Mouse (Mus musculus): ENCODE results near the gene Inmt. TPM values are rescaled to one million over a fixed set of nuclear protein-coding genes. Genes with fewer than 3 reads are reported as not detected.

The Inmt gene
- total and polyA plus RNA-seq, 3 experiments = not detected

DNA sequence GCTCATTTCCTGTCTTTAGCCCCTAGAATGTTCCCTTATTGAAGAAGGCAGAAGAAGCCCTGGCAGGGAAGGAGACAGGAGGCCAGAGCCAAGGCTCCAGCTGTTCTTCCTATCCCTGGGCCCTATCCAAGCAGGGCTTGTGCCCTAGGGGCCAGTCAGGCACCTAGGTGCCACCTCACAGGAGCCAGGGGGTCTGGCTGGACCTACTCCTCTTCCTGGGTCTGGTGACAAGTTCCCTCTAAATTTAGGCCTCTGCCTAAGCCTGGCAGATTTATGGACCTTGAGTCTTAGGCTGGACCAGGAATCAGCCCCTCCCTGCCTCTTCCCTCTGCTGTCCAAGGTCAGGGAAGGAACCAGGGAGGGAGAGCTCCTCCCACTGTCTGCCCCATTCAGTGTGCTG lies 46.5 kb downstream of the Inmt start:
- Histone ChIP-seq H3K9ac (ENCODE audit: insufficient read depth, low read depth) (no peak overlapping the region), H3K27me3 (replicated peaks) (peaks cover 46% of the 10 kb centered on the region), H3K79me2 (replicated peaks; ENCODE audit: control insufficient read depth, extremely low read depth, insufficient read depth, poor library complexity, severe bottlenecking) (no peaks in the 10 kb centered on the region), H3K27ac (ENCODE audit: insufficient read depth, low read depth) (no peak overlapping the region), H3K4me1 (ENCODE audit: control insufficient read depth in 1 of 2, insufficient read depth in 2 of 2) (no peaks in the 10 kb centered on the region), H3K4me2 (ENCODE audit: insufficient read depth, low read depth, poor library complexity, severe bottlenecking) (no peak overlapping the region), H3K4me3 (replicated peaks in 1 of 3; ENCODE audit: low read depth in 2 of 3, low read length in 2 of 3, poor library complexity in 1 of 3) (no peak overlapping the region), H3K9me3 (replicated peaks; ENCODE audit: low read length) (no peaks in the 10 kb centered on the region), H3K36me3 (replicated peaks in 1 of 2; ENCODE audit: control insufficient read depth in 1 of 2, insufficient read depth in 1 of 2, low read length in 1 of 2) (no peaks in the 10 kb centered on the region)
- dilution Hi-C loops (cut with MboI; ENCODE audit: extremely low pct_ligation_motif_present, extremely low pct_unique_long_range_greater_than_20kb, low sequenced_read_pairs) = no loop called here
- no peak for TF ChIP-seq ZC3H11A (IDR thresholded peaks at IDR 0.05; ENCODE audit: low read depth, low read length)
- no peak for TF ChIP-seq RCOR1 (conservative IDR thresholded peaks at IDR 0.05; ENCODE audit: low read depth, low read length)
- TF ChIP-seq GABPA (IDR thresholded peaks at IDR 0.05; ENCODE audit: insufficient replicate concordance, low read depth, low read length) = no peak
- no peak for TF ChIP-seq E2F4 (IDR thresholded peaks at IDR 0.05; ENCODE audit: insufficient replicate concordance, low read depth, low read length)
- no peak for TF ChIP-seq UBTF (IDR thresholded peaks at IDR 0.05; ENCODE audit: low read depth, low read length)
- TF ChIP-seq CHD1 (IDR thresholded peaks at IDR 0.05; ENCODE audit: low read depth, low read length) = no peak
- TF ChIP-seq SMC3 (IDR thresholded peaks at IDR 0.05; ENCODE audit: low read depth, low read length) = no peak
- DNase-seq (ENCODE audit: extremely low read depth) = no peak
- in situ Hi-C loops (cut with MboI; ENCODE audit: low pct_ligation_motif_present, low pct_unique_long_range_greater_than_20kb, low sequenced_read_pairs) = no loop called here

DNA sequence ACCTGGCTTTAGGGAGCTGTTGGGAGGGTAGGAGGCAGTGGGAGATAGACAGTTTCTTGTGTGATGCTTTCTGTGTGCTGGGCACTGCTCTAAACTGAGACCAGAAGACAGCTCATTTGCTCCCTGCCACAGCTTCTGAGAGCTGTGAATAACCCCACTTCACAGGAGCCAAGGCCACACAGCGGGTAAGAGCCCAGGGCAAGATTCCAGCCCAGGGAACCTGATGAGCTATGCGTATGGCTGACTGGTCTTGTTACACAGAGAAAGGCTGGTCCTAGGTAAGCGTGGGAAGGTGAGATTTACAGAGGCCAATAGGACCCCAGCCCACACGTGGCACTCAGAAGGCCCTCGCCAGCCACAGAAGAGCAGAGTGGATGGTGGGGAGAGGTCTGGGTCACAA lies 48.3 kb downstream of the Inmt start:
- TF ChIP-seq CHD1 (IDR thresholded peaks at IDR 0.05; ENCODE audit: low read depth, low read length) (no peak), SIN3A (IDR thresholded peaks at IDR 0.05; ENCODE audit: low read length) (no peak), MXI1 (IDR thresholded peaks at IDR 0.05; ENCODE audit: low read depth, low read length) (no peak), MYC (IDR thresholded peaks at IDR 0.05; ENCODE audit: low read depth, low read length) (no peak), ZC3H11A (IDR thresholded peaks at IDR 0.05; ENCODE audit: low read depth, low read length) (no peak), NRF1 (IDR thresholded peaks at IDR 0.05; ENCODE audit: low read depth, low read length) (no peak), POLR2A (IDR thresholded peaks at IDR 0.05; ENCODE audit: low read depth, low read length) (no peak)
- H3K27ac ChIP-seq (ENCODE audit: insufficient read depth, low read depth) = no peak overlapping the region
- no peaks in the 10 kb centered on the region for H3K36me3 ChIP-seq (replicated peaks in 1 of 2; ENCODE audit: control insufficient read depth in 1 of 2, insufficient read depth in 1 of 2, low read length in 1 of 2)
- H3K4me1 ChIP-seq (ENCODE audit: control insufficient read depth in 1 of 2, insufficient read depth in 2 of 2) = peaks cover 0 to 2% of the 10 kb centered on the region in 2 experiments; a peak in 1 of 4 replicates
- H3K4me3 ChIP-seq (replicated peaks in 1 of 3; ENCODE audit: low read depth in 2 of 3, low read length in 2 of 3, poor library complexity in 1 of 3) = no peak overlapping the region
- H3K9ac ChIP-seq (ENCODE audit: insufficient read depth, low read depth) = no peak overlapping the region
- in situ Hi-C loops (cut with MboI; ENCODE audit: low pct_ligation_motif_present, low pct_unique_long_range_greater_than_20kb, low sequenced_read_pairs) = no loop called here
- dilution Hi-C loops (cut with MboI; ENCODE audit: extremely low pct_ligation_motif_present, extremely low pct_unique_long_range_greater_than_20kb, low sequenced_read_pairs) = no loop called here
- no peaks in the 10 kb centered on the region for H3K79me2 ChIP-seq (replicated peaks; ENCODE audit: control insufficient read depth, extremely low read depth, insufficient read depth, poor library complexity, severe bottlenecking)
- DNase-seq (ENCODE audit: extremely low read depth) = no peak
- H3K9me3 ChIP-seq (replicated peaks; ENCODE audit: low read length) = no peaks in the 10 kb centered on the region
- peaks cover 33% of the 10 kb centered on the region for H3K27me3 ChIP-seq (replicated peaks)
- H3K4me2 ChIP-seq (ENCODE audit: insufficient read depth, low read depth, poor library complexity, severe bottlenecking) = no peak overlapping the region

DNA sequence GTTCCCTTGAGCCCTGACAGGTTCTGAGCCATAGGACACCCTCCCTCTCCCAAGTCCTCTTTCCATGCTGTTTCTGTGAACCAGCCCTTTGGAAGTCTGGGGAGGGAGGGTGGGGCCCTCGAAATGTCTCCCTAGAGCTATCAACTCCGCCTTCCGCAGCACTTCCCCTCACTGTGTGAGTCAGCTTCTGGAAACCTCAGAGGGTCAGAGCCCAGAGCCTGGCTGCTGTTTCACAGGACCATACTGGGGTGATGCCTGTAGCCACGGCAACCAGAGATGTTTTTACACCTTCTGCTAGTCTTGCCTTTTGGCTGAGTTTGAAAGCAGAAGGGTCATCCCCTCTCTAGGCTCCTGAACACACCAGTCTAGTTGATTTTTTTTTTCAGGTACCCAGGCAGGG lies 51.8 kb downstream of the Inmt start:
- peak; percentile 23 for DNase-seq (ENCODE audit: extremely low read depth)
- H3K9ac ChIP-seq (ENCODE audit: insufficient read depth, low read depth) = no peak overlapping the region
- H3K27me3 ChIP-seq (replicated peaks) = peaks cover 33% of the 10 kb centered on the region
- no peak overlapping the region for H3K4me2 ChIP-seq (ENCODE audit: insufficient read depth, low read depth, poor library complexity, severe bottlenecking)
- peaks cover 0 to 2% of the 10 kb centered on the region in 2 experiments; a peak in 1 of 4 replicates for H3K4me1 ChIP-seq (ENCODE audit: control insufficient read depth in 1 of 2, insufficient read depth in 2 of 2)
- dilution Hi-C loops (cut with MboI; ENCODE audit: extremely low pct_ligation_motif_present, extremely low pct_unique_long_range_greater_than_20kb, low sequenced_read_pairs) = no loop called here
- no peak overlapping the region for H3K4me3 ChIP-seq (replicated peaks in 1 of 3; ENCODE audit: low read depth in 2 of 3, low read length in 2 of 3, poor library complexity in 1 of 3)
- in situ Hi-C loops (cut with MboI; ENCODE audit: low pct_ligation_motif_present, low pct_unique_long_range_greater_than_20kb, low sequenced_read_pairs) = no loop called here
- H3K36me3 ChIP-seq (replicated peaks in 1 of 2; ENCODE audit: control insufficient read depth in 1 of 2, insufficient read depth in 1 of 2, low read length in 1 of 2) = no peaks in the 10 kb centered on the region
- H3K9me3 ChIP-seq (replicated peaks; ENCODE audit: low read length) = no peaks in the 10 kb centered on the region
- H3K27ac ChIP-seq (ENCODE audit: insufficient read depth, low read depth) = no peak overlapping the region
- TF ChIP-seq TBP (conservative IDR thresholded peaks at IDR 0.05; ENCODE audit: low read depth, low read length) (no peak), ZMIZ1 (IDR thresholded peaks at IDR 0.05; ENCODE audit: low read depth, low read length) (no peak), MAZ (IDR thresholded peaks at IDR 0.05; ENCODE audit: low read depth, low read length) (no peak), GABPA (IDR thresholded peaks at IDR 0.05; ENCODE audit: insufficient replicate concordance, low read depth, low read length) (no peak)
- no peaks in the 10 kb centered on the region for H3K79me2 ChIP-seq (replicated peaks; ENCODE audit: control insufficient read depth, extremely low read depth, insufficient read depth, poor library complexity, severe bottlenecking)

Other genes starting within 250 kb of the Inmt start
- gene Nod1, start 202.4 kb downstream of the Inmt start, total RNA-seq (2012; rRNA removed) = 0.08 and 0.30 TPM in 2 replicates
- 0.41 and 0.46 TPM in 2 replicates for gene Nod1, start 202.4 kb downstream of the Inmt start, total RNA-seq (2014; rRNA removed)
- 0.29 and 0.40 TPM in 2 replicates for gene Nod1, start 202.4 kb downstream of the Inmt start, polyA plus RNA-seq (2012; ENCODE audit: insufficient read length, low read depth)
- gene Ggct, start 182.1 kb downstream of the Inmt start, total RNA-seq (2012; rRNA removed) = 9.8 and 12.3 TPM in 2 replicates
- gene Ggct, start 182.1 kb downstream of the Inmt start, total RNA-seq (2014; rRNA removed) = 12.0 and 12.7 TPM in 2 replicates
- 24.5 and 31.8 TPM in 2 replicates for gene Ggct, start 182.1 kb downstream of the Inmt start, polyA plus RNA-seq (2012; ENCODE audit: insufficient read length, low read depth)
- gene Gars, start 137.0 kb downstream of the Inmt start, total RNA-seq (2012; rRNA removed) = 238 and 329 TPM in 2 replicates
- 432 and 457 TPM in 2 replicates for gene Gars, start 137.0 kb downstream of the Inmt start, total RNA-seq (2014; rRNA removed)
- 341 and 354 TPM in 2 replicates for gene Gars, start 137.0 kb downstream of the Inmt start, polyA plus RNA-seq (2012; ENCODE audit: insufficient read length, low read depth)
- not detected in 2 replicates for gene Crhr2, start 42.0 kb downstream of the Inmt start, total RNA-seq (2012; rRNA removed)
- not detected in 2 replicates for gene Crhr2, start 42.0 kb downstream of the Inmt start, total RNA-seq (2014; rRNA removed)
- gene Crhr2, start 42.0 kb downstream of the Inmt start, polyA plus RNA-seq (2012; ENCODE audit: insufficient read length, low read depth) = not detected in 2 replicates
- not detected in 2 replicates for gene Mindy4, start 28.3 kb upstream of the Inmt start, total RNA-seq (2012; rRNA removed)
- gene Mindy4, start 28.3 kb upstream of the Inmt start, total RNA-seq (2014; rRNA removed) = not detected in 2 replicates
- gene Mindy4, start 28.3 kb upstream of the Inmt start, polyA plus RNA-seq (2012; ENCODE audit: insufficient read length, low read depth) = not detected in 2 replicates
- gene Aqp1, start 161.4 kb upstream of the Inmt start, total RNA-seq (2012; rRNA removed) = not detected in 2 replicates
- gene Aqp1, start 161.4 kb upstream of the Inmt start, total RNA-seq (2014; rRNA removed) = not detected in 2 replicates
- not detected in 2 replicates for gene Aqp1, start 161.4 kb upstream of the Inmt start, polyA plus RNA-seq (2012; ENCODE audit: insufficient read length, low read depth)
- gene Ghrhr, start 201.3 kb upstream of the Inmt start, total RNA-seq (2012; rRNA removed) = not detected in 2 replicates
- not detected in 2 replicates for gene Ghrhr, start 201.3 kb upstream of the Inmt start, total RNA-seq (2014; rRNA removed)
- gene Ghrhr, start 201.3 kb upstream of the Inmt start, polyA plus RNA-seq (2012; ENCODE audit: insufficient read length, low read depth) = not detected in 2 replicates

Measured in CH12.LX (cell line).